Mouse (Mus musculus): ENCODE data around the gene Msi2. TPM values are rescaled to one million over a fixed set of nuclear protein-coding genes. Genes with fewer than 3 reads are reported as not detected.

Gene Msi2
- total RNA-seq, 2 experiments from 2014 or later, result 116 to 121 TPM

DNA sequence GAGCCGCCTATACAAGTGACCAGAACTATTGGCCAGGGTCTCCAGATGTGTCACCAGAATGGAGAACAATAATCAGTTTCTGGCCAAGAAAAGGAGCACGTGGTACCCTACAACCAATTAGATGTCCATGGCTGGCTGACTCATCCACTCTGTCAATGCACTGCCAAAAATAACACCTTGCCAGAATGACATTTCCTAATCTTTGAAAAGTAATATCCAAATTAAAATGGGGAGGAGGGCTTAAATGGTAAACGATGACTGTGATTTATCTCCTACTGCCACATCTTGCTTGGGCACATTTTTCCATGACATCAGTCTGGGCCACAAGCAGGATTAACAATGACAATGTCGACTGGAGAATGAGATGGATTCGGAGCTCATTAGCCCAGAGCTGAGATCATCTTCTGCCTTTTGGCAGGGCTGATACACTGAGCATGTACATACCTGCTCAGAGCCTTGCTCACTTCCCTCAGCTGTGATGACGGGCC, 147.6 kb downstream of the Msi2 start:
- DNase-seq (ENCODE audit: low spot score in 2 of 2), result no peak

DNA sequence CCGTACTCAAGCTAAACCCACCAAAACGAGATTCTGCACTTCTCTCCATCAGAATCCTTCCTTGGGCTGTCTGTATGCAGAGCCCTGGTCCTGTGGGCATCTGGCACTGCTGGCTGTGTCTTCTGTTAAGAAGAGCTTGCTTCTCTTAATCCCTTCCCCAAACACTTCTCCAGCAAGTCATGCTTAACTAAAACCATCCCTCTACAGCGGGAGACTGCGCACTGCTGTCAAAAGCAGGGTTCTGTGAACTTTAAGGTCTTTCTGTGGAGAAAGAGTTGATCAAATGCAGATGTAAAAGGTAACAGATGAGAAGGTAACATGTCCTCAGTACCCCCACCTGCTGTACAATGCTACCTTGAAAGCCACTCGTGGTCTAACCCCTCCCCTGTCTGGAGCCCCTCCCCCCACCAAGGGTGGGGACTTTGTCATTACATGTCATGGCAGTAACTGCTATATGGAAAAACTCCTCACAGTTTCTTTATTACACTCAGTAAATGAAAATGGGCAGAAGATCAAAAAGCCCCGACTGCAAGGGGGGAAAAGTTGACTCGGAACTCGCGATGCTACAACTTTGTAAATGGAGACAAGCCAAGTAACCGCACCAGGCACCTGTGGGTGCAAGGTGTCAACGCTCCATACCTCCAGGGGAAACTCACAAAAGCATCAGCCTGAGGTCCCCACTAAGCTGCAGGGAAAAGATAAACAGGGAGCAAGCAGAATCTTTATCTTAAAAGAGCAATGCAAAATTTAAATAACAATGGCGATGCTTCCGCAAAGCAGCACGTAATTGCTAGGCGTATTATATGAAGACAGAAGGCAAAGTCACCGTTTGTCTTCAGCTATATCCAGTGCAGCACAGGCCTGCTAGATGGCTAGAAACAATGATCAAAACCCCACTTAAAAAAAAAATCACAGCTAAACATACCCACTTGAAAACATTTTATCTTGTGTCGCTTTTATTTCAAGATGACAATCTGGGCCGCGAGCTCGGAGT, 151.4 kb downstream of the Msi2 start:
- no peak for DNase-seq (ENCODE audit: low spot score in 2 of 2)

DNA sequence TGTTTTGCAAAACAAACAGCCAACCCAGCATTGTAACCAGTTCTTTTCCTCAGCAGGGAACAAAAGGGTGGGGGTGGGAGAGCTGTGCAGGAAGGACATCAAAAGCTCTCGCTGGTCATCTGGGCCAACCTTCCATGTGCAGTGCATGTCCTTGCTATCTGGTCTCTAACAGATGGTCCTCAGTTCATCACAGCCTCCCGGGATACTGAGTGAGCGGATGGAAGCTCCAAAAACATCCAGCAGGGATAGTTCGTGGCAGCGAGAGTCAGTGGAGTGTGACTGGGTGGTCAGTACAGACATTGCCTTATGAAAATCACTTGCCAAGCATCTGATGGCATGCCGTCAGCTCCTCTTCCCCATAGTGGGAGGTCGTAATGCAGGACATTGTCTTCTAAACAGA, 153.5 kb downstream of the Msi2 start:
- no peak for DNase-seq (ENCODE audit: low spot score in 2 of 2)

DNA sequence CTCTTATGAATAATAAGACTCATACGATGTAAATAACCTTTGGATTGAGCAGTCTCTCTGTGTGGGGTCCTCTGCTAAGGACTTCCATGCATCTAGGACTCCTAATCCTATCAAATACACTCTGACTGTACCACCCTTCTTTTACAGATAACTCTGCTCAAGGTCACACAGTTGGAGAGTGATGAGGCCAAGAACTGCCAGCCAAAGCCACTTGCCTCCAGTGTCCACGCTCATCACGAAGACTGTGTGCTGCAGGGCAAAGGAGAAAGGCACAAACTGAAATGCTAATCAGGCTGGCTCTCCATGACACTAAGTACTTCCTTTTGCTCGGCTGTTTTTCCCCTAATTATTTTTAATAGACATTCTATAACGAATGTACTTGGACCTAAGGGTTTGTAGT, 153.9 kb downstream of the Msi2 start:
- DNase-seq (ENCODE audit: low spot score in 2 of 2), result no peak

DNA sequence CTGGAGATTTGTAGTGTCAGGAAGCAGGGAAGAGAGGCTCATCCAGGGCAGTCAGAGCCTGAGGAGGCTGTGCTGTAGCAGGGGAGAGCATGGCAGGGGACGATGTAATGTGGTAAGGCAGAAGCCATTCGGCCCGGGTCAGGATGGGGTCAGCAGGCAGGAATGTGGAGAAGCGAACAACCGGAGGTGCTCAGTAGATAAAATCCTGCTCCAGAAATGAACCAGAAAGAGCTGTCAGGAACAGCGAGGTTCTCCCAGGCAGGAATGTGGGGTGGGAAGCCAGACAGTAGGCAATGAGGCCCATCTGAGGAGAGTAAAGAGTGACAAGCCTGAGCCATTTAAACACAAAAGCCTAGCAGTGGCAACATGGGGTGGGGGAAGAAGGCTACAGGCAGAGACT, 157.1 kb downstream of the Msi2 start:
- no peak for DNase-seq (ENCODE audit: low spot score in 2 of 2)

DNA sequence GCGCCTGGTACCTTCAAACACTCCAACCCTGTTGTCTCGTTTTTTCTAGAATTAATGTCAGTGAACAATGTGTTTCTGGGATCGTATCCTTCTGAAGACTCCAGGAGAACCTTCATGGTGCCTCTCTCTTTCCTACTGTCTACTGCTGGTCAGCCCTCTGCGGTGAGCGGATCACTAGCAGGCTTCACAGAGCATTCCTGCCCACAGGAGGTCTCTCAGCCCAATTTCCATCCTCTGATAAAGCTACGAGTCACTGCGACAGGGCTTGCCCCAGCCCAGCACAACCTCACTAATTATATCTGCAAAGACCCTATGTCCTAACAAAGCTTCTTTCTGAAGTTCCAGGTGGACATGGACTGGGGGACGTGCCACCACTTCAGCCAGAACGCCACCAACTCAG, 157.7 kb downstream of the Msi2 start:
- no peak for DNase-seq (ENCODE audit: low spot score in 2 of 2)

DNA sequence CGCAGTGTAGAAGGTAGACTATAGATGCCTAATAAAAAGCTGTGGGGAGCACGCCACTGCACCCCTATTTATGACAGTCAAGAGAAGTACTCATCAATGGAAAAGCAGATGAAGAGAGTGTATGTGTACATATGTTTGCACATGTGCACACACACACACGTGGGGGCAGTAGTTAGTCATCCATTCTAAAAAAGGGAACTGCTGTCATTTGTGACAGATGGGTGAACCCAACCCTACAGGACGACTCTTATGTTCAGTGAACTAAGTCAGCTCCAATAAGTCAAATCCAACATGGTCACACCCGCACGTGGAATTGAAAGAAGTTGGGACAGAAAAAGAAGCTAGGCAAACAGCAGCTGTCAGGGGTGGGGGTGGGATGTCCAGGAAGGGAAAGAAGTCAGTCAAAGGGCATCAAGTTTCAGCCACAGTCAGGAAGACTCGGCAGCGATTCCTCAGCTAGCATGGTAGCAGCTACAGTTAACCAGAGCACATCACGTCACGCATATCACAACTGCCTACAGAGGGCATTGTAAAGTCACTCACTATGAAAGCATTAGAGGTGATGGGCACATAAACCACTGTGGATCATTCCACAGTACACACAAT, 158.8 kb downstream of the Msi2 start:
- DNase-seq (ENCODE audit: low spot score in 2 of 2), result no peak

DNA sequence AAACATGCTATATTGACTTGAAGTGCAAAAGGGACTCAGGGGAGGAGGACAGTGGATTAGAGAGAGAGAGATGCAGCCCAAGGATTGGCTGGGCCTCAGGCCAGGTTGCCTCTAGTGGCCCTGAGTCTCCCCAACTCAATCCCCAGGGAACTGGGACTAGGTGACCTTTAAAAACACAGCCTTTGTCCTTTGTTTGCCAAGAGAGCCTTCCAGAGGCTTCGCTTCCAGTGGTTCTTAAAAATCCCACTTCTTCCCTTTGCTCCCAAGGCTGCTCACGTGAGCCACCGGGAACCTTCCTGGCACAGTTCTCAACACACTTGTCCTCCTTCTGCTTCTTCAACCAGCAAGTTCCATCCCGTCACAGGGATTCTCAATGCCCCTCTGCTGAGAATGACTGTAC, 159.6 kb downstream of the Msi2 start:
- DNase-seq (ENCODE audit: low spot score in 2 of 2), result no peak

DNA sequence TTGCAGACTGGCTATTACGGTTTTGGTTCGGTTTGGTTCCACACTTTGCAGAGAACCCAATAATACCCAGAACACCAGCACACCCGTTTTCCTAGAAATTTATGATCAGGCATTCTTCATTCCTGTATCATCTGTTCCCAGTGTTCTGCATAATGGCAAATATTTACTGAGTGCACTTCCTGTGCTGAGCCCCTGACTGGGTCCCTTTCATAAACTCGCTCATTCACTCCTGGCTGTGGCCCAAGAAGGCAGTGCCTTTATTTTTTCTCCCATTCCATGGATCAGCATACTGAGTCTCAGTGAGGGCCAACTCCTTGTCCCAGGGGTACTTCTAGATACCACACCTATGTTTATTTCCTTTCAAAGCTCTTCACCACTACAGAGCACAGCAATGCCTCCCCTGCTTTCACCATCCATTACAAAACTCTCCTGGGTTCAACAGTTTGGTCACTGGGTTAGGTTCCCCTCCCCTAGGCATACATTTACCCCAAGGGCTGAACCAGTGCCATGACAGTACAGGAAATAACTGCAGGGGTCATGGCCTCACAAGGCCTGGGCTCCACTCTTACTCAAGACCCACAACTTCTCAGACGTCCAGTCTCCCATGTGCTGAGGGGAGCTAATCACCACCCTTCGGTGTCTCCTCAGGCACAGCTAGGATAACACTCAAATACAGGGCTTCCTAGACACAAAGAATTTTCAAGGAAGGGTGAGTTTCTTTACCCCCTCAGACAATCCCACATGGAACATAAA, 160.3 kb downstream of the Msi2 start:
- no peak for DNase-seq (ENCODE audit: low spot score in 2 of 2)

DNA sequence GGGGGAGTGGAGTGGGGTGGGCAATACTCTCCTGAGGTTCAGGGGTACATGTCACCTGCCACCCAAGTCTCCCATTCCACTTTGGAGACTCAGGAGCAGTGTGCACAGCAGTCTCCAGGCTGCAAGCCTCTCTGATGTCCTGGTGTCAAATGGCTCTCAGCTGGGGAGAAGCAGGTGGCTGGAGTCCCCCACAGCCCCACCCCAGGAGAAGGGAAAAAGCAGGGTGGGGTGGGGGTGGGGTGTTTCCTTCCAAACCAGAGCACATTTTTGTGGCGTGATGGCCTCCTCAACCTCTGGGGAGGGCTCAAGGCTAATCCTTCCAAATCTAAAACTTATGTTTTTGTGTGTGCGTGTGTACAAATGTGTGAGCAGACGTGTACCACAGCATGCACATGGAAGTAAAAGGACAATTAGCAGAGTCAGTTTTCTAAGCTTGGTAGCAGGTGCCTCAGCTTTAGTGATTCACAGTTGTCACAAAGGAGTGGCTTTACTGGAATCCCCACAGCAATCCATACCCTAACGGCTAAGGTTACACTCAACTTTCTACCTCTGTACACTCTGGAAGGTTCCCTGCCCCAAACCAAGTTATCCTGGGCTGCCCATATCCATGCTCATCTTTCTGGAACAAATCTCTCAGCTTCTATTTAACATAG, 161.1 kb downstream of the Msi2 start:
- no peak for DNase-seq (ENCODE audit: low spot score in 2 of 2)

DNA sequence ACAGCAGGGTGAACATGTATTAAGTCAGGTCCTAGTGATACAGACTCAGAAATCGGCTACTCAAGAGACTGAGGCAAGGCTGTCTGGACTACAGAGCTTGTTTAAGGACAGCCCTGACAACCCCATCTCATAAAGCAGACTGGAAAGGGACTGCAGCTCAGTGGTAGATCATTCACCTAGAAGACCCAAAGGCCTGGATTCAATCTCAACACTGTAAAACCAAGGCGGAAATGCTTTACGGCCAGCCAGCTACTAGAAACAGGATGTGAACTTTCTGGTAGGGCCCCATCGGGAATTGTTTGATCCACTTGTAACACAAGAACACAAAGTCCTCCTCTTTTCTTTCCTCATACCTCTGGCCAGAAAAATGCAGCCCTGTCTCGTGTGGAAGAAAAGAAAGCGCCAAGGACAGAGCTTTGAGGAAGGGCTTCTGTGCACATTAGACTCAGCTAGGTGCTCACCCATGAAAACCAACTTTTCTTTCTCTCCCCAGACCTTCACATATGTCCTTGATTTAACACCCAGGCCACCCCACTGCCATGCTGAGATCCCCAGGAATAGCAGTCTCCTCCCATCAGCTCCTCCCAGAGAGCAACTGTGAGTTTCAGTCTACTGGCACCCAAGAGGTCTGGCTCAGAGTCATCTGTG, 162.3 kb downstream of the Msi2 start:
- no peak for DNase-seq (ENCODE audit: low spot score in 2 of 2)

DNA sequence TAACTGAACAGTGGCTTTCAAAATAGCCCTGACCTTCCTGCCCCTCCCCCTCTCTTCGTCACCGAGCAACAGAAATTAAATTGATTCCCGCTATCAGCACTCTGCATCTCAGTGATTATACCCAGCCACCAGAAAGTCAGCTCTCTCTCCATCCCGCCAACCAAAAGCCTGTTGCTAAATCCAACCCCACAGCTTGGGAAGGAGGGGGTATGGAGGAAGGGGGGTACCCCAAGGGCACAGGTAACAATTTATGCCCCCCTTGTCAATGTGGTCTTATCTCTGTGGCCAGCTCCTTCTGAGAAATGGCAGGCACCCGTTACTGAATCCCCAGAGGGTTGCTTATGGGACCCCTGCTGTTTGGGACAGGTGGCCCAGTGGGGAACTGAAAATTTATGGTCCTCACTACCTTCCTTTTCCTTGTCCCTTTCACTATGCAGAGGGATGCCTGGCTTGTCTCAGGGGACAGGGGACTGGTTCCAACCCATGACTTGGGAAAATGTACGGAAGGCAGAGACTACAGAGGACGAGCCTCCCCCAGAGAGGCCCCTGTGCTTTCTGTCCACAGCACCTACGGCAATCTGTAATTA, 163.0 kb downstream of the Msi2 start:
- DNase-seq (ENCODE audit: low spot score in 2 of 2), result no peak

DNA sequence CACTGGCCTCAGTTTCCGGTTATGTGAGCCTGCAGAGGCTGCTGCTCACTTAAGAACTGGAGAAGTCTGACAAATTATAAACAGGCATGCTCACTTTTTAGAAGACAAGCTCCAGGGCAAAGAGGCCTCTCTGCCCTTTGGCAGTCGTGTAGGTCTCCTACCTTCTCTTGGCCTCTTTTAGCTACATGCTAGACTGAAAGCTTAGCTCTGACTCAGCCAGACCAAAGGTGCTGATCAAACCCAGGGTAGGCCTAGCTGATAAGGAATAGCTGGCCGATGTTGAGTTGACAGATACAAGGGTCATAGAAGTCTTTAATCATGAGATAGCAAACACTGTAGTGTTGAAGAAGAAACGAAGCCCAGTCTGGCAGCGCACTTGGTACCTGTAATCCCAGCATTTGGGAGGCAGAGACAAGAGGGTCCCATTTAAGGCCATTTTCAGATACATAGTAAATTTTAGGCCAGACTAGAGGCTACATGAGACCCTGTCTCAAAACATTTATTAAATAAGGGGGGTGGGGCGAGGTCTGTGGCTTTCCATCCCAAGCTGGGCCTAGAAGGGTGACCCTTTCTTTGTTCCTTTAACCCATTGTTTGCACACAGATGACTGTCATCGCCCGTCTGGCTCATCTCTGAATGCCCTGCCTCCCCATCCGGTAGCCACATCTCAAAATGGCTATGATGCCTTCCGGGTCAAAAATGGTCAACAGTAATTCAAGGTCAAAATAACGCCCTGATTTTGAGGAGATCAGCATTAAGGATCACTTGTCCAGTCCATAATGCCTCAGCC, 164.6 kb downstream of the Msi2 start:
- no peak for DNase-seq (ENCODE audit: low spot score in 2 of 2)

DNA sequence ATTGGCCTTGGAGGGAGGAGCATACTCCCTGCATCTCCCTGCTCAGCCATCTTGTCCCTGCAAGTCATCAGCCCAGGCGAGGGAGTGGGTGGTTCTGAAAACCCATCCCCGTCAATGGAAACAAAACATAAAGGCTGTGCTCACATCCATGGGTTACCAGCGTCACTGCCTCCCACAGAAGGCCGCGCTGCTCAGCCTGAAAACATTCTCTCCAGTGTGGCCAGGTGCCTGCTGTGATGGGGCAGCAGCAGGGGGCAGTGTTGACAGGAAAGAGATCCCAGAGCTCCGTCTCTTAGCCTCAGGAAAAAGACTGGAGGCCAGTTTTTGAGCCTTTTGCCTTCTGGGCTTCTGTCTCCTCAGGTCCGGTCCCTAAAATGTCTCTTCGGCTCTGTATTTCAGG, 165.3 kb downstream of the Msi2 start:
- peak; percentile 56 to 58 for DNase-seq (ENCODE audit: low spot score in 2 of 2)

DNA sequence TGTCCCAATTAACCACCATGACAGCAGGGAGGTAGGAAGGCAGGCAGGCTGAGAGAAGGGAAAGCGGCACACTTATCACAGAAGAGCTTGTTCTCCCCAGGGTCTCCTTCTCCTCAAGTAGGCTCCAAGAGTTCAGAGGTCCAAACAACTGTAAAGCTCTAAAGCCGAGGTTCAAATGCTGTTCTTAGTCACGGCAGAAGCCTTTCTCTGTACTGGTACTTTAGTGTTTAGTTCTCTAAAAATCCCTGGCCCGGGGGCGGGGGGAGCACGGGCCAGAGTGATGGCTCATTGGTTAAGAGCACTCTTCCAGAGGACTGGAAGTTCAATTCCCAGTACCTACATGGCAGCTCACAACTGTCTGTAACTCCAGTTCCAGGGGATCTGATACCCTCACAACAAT, 165.9 kb downstream of the Msi2 start:
- DNase-seq (ENCODE audit: low spot score in 2 of 2), result no peak

DNA sequence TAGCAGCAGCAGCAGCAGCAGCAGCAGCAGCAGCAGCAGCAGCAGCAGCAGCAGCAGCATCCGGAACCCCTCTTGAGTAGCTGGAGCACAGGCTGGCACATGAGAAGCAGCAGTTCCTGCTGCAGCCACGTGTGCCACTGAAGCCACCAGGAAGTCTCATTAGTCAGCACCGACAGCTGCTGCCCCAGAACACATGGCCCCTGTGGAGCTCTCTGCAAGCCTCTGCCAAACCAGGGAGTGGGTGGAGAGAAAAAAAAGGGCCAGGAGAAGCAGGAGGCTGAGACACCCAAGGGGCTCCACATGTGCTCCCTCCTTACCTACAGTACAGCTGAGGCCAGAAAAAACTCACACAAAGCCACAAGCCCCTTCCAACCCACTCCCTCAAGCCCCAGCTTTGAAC, 167.3 kb downstream of the Msi2 start:
- DNase-seq (ENCODE audit: low spot score in 2 of 2), result peak in 1 of 2 experiments; percentile 28

DNA sequence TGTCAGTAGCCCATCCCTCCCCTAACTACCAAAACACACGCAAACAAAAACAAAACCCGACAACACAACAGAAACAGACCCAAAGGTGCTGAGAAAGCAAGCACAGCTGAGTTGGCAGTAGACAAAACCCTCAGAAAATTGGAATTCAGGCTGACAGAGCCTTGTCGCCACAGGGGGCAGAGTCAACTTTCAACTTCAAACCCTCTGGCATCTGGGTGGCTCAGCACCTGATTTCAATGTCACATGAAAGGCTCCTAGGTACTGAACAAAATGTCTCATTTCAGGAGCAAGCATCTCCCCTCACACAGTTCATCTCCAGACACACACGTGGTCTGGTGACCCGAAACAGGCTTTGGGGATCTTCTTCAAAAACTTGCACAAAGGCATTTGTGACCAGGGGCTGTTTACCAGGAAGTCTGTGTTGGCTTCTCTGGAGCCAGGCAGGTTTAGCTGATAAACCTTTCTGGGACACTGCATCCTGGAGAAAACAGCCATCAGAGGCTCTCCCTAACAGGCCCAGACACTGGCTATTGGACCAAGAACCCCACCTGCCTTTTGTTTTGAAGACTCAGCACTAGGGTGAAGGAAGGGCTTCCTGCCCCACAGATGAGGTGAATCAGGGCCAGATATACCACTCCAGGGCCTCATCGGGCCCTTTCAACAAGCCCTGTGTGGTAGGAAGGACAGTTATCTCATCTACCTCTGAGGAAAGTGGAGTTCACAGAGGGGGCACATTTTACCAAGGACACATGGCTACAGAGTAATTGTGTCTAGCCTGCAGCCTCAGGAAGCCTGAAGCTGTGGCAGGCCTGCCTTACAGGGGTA, 168.0 kb downstream of the Msi2 start:
- DNase-seq (ENCODE audit: low spot score in 2 of 2), result no peak

DNA sequence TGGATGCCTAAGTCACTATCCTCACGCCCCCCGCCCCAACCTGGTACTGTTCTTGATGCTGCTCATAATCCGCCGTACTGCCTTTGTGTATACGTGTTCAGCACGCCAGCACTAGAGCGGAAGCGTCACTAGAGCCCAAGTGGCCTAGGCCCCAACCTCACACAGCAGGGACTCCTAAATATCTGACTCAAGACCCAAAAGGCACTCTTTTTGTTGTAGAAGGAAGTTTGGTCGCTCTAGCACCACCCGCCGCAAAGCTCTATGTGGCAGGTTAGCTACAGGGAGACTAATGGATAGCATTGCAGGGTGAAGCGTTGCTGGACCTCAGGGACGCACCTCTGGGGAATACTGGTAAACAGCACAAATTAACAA, 168.8 kb downstream of the Msi2 start:
- DNase-seq (ENCODE audit: low spot score in 2 of 2), result no peak

Data from layer of hippocampus, postnatal 14 days (tissue).